Mouse (Mus musculus): Measurements from ENCODE around the gene Ryr2. TPM values are rescaled to one million over a fixed set of nuclear protein-coding genes. Genes with fewer than 3 reads are reported as not detected.

Gene Ryr2
- total RNA-seq, 1 experiment from 2014 or later = 19.6 TPM

- no peak for DNase-seq
Observed at GRCm38 (mm10) chr13:12094569-12094968, 12.2 kb downstream of the Ryr2 start.

GRCm38 (mm10) chr13:12093146-12093545 is 13.6 kb downstream of the Ryr2 start:
- no peak for DNase-seq

DNA sequence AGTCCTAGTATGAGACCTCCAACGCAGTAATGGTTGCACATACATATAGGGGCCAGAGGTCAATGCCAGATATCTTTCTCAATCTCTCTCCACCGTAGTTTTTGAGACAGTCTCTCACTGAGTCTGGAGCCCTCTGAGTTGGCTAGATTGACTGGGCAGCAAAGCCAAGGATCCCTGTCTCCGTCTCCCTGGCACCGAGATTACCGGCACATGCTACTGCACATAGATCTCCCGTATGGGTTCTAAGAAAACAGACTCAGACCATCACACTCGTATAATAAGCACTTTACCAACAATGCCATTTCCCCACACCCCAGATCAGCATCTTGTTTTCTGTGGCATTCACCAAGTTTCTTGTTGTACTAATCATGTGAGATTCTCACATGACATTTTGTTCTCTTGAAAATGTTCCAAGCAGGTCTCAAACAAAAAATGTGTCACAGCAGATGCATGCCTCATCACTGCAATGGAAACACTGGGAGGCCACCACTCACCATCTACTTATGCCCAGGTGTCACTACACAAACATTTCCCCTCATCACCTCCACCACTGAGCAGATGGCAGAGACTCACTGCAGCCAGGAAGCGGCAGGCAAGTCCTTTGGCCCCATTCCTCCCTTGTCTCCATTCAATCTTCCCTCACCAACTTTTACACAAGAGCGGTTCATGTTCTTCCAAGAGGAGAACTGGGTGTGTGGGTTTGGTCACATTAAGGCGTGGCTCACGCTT is 14.2 kb downstream of the Ryr2 start:
- no peak for DNase-seq

GRCm38 (mm10) chr13:12084112-12084475 is 22.7 kb downstream of the Ryr2 start:
- no peak for DNase-seq

DNA sequence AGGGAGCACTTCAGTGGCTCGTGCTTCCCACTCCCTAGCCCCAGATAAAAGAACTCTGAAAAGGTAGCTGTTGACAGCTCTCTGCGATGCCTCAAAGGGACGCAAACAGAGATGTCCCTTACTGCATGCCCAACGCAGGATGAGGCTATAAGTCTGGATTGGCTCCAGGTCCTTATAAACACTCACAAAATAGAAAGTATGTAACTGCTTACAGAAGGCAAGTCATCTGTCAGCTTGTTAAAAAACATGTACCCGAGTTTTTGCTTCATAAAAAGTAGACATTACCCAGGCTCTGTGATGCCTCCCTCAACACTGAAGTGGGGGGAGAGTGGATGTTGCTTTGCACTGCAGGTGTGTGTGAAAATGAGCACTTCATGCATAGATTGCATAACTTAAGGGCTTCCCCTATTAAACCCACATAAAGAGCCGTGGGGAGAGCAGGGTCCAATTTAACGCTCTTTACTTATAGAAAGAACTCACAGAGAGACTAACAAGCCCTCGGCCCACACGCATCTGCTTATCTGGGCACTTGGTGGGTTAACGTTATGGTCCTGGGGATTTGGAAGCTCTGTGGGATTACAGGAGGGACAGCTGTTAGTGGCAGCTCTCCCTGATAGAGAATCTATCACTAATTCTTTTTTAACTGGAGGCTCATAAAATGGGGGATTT is 23.2 kb downstream of the Ryr2 start:
- no peak for DNase-seq

- DNase-seq = no peak
Observed at GRCm38 (mm10) chr13:12080590-12080989, 26.2 kb downstream of the Ryr2 start.

DNA sequence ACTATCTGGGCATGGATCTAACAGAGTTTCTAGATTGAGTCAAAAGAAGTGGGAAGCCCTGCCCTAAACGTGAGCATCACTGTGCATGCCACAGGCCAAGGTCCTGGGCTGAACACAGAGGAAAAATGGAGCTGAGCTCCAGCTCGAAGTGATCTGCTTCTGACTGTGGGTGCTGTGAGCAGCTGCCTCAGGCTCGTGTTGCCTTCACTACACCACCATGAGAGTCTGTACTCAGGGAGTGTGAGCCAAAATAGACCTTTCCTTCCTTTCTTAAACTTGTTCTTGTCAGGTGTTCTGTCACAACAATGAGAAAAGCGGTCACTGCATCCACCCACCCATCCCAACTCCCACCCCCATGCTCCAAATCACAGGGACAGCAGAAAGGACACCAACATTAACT is 27.2 kb downstream of the Ryr2 start:
- DNase-seq = no peak

DNA sequence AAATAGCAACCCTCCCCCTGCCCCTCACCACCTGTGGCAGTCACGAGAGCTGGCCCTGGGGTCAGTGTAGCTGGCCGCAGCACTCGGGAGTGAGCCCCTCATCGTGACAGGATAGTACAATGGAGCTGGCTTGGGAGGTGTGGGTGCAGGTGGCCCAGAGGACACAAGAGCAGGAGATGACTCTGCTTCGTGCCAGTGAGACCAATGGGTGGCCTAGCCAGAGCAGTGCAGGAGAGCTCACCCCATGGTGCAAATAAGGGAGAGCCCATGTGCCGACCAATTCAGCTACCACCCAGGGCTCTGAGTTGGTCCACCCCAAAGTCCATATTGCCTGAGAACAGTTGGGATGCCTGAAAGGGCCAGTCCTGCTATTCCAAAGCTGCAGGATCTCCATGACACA is 31.8 kb downstream of the Ryr2 start:
- DNase-seq = no peak

DNA sequence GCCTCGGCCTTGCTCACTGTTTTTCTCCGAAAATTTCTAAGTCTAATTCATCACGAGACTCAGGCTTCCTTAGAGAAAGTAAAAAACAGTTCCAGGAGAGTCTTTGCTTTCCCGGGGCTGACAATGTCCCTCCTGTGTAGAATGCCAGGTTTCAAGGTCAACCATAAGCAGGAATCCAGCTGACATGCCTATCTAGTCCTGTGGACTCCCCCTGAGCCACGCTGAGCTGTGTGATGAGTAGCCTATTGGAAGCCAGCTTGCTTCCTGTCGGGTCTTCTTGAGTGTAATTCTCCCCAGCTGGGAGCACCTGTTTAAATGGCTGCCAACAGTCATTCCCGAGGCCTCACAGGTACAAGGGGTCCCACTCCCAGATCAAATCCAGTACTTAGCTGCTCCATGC is 34.2 kb downstream of the Ryr2 start:
- DNase-seq = no peak

DNA sequence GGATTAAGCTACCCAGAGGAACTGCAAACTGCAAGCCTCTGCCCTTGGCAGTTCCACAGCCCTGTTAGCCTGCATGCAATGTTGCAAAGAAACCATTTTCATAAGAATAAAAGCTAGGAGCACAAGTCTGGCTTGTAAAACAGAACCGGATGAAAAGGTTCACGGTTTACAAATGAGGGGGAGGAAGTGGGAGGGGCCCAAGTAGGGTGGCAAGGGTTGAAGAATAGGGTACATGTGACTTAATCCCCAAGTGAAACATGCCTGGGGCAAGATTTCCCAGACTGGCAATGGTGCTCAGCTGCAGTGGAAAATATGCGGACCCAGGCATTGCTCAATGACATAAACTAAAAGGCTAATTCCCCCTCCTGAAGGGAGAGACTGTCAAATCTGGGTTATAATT is 34.6 kb downstream of the Ryr2 start:
- no peak for DNase-seq

DNA sequence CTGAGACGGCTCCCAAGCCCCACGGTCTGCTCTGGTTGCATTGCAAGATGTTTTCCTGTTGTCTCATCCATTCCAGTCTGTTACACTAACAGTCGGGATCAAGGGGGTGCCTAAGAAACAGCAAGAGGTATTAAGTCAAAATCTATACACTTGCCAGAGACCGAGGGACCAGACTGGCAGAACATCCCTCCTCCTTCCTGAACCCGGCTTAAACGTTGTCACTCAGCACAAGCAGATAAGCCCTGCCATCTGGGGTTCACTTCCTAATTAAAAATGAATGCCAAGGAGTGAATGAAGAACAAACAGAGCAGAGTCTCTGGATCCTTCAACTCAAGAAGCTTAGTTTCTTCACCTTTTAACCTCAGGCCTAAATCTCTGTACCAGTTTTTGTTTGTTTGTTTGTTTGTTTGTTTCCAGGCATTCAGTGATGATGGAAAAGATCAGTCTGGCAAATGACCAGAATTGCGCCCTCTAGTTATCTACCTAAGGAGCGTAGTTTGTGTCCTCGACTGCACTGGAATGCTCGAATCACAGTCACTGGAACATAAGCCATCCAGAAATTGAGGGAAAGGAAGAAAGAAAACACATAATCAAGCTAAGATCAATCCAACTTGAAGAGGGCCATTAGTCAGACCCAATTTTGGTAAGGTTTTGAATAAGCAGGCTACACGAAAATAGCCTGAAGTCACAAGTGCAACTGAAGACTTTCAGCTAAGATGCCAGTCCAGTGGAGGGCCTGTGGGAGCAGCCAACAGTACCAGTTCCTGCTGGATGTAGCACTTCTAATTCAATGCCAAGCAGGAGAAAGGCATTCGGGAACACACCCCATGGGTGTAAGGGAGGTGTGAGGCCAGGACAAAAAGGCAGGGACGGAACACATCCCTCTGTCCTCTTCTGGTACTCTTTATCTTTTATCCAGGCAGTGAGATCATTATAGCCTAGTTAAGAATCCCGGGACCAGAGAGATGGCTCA is 36.3 kb downstream of the Ryr2 start:
- DNase-seq = no peak

- DNase-seq = no peak
Observed at GRCm38 (mm10) chr13:12064576-12064975, 42.2 kb downstream of the Ryr2 start.

- no peak for DNase-seq
Observed at GRCm38 (mm10) chr13:12063561-12063960, 43.2 kb downstream of the Ryr2 start.

DNA sequence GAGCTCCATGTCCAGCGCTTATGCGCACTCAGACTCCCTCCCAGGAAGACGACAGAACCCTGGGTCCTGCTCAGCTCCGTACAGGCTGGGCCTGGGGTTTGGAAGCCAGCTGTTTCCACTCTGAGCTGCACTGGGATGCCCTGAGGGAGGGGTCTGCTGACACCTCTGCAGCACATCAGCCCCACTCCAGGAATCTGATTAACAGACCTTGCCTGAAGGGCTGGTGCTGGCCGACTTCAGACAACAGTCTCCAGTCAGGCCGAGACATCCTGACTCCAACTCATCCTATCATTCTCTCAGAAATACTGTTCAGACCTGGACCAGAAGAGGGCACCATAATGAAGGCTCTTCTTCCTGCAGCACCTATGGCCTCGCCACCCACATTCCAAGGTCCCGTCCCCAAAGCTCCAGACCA is 49.4 kb downstream of the Ryr2 start:
- no peak for DNase-seq

DNA sequence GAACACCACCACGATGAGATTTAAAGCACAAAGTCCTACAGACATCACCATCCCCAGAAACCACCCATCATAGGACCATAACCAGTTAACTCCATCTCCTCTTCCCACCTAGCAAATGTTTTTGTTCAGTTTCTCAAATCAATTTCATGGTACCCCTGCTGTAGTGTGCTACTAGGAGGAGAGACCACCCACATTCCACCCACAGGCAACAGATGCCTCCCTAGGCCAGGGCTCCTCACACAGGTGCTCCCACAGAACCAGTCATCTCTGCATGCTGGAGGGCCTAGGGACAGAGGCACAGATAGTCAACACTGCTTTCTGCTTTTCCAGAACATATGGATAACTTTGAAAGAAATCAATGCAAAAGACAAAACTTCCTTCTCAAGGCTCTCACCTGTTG is 50.8 kb downstream of the Ryr2 start:
- DNase-seq = no peak

DNA sequence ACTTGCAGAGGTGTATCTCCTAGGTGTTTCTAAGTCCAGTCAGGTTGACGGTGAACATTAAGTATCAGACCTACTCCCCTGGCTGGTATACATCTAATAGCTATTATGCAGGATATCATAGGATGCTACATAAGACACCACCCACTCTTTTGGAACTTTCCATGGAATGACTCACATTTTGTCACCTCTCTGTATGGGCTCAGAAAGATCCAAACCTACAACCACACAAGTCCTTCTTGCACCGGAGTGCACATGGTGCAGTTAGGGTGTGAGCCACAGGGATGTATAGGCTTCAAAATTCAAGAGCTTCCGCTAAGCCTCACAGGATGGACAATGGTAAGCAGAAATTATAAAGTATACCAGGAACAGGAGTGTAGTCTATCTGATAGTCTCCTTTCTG is 52.8 kb downstream of the Ryr2 start:
- DNase-seq = no peak

DNA sequence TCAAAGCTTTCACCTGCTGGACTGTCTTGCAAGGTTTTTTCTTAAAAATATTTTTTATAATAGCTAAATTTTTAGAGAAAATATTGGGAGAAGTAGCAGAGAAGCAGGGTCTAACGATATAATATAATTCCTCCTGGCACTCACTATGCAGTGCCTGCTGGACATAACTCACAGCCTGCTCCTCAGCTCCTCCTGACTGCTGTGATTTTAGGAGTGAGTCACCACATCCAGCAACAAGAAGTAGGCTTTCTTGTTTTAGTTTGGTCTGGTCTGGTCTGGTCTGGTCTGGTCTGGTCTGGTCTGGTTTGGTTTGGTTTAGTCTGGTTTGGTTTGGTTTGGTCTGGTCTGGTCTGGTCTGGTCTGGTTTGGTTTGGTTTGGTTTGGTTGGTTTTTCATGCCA is 55.9 kb downstream of the Ryr2 start:
- no peak for DNase-seq

DNA sequence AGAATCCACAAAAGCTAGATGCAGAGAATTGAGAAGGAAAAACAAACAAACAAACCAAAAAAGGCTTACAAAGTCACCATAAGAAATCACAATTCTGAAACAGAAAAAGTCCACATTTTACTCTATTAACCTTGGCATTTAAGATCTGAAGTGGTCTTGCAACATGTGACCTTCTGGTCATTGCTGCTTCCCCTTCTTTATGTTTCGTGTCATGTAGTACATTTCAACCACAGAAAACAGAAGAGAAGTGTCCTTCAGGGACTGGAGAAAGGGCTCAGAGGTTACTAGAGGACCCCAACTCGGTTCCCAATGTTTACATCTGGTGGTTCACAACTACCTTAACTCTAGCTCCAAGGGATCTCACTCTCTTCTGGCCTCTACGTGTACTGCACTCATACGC is 59.7 kb downstream of the Ryr2 start:
- no peak for DNase-seq

GRCm38 (mm10) chr13:12044751-12045150 is 62.0 kb downstream of the Ryr2 start:
- DNase-seq = no peak

DNA sequence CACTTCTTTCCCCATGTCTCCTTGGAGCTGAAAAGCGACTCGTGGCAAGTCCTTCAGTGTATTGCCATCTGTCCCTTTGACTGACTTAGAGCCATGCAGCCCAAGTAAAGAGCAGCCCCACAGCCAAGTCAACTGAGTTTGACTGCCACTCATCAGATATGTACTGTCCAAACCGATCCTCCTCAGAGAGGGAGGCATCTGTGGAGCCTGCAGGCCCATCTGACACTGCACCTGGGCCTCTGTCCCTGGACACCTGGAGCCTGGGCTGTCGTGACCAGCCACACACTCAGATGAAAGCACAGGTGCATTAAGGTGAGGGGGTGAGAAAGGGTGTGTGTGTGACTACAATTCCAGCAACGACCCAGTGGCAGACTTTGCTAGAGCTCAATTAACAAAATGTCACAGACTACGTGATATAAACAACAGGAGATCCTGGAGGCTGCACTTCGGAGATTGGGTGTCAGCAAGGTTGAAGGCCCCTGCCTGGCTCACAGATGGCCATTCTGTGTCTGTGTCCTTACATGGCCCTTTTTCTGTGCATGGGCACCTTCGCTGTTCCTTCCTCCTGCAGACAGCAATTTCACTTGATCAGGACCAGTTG is 63.8 kb downstream of the Ryr2 start:
- DNase-seq = no peak

DNA sequence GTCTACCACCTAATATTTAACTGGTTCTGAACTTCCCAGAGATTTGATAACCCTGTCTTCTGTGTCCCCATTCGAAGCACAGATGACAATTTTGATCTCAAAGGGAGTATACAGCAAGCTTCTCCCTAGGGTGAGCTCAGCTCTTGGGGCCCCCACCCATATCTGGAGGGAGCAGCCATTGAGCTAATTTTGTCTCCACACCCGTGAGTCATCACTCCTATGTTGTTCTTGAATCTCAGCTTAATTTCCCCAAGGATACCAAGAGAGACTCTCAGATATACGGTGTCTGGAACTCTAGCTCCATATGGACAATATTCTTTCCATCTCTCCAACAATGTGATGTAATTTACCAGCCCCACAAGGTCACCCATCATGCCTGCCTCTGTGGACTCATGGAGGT is 66.8 kb downstream of the Ryr2 start:
- DNase-seq = no peak

DNA sequence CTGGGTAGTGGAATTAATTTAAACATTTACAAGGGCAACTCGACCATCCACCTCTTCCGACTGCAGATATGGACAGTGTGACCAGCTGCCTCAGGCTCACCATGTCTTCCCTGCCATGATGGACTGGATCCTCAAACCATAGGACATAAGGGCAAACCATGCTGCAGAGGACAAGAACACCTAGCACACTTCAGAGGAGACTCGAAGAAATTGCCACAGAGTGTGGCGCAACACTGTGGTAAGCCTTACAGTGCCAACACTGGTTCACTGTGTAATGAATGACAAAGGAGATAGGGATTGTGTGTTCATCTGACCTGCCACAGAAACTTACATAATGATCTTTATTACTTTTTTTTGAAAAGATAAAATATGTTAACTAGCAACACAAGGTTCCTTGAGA is 68.1 kb downstream of the Ryr2 start:
- peak; percentile 22 for DNase-seq

- no peak for DNase-seq
Observed at GRCm38 (mm10) chr13:12037241-12037640, 69.5 kb downstream of the Ryr2 start.

All from adrenal gland, postnatal 25 days (tissue).